Mouse (Mus musculus): ENCODE results near the gene Ankrd13b. TPM values are rescaled to one million over a fixed set of nuclear protein-coding genes. Genes with fewer than 3 reads are reported as not detected.

The Ankrd13b gene
- polyA plus RNA-seq, 1 experiment from 2014 or later = 13.1 TPM

- Histone ChIP-seq H3K9me3 (ENCODE audit: control insufficient read depth, low read length) (no peaks in the 10 kb centered on the region), H3K4me1 (replicated peaks; ENCODE audit: control insufficient read depth, insufficient read depth, low read length) (0 out of 2 replicates have a peak, but pooled peaks cover 2% of the 10 kb centered on the region), H3K9ac (ENCODE audit: low read depth, low read length) (no peak overlapping the region), H3K4me2 (replicated peaks; ENCODE audit: low read depth, low read length) (no peak overlapping the region), H3K36me3 (ENCODE audit: control insufficient read depth, insufficient read depth, low read length) (peaks cover 4% of the 10 kb centered on the region; the same call in 1 of the 2 replicates), H3K27ac (ENCODE audit: low read depth, low read length) (no peak overlapping the region), H3K4me3 (ENCODE audit: low read depth, low read length) (no peak overlapping the region), H3K27me3 (ENCODE audit: control insufficient read depth, insufficient read depth, low read length) (peaks cover 3% of the 10 kb centered on the region; the same call in 1 of the 2 replicates)
- no peak for DNase-seq (ENCODE audit: low spot score)
- no peak for ATAC-seq (ENCODE audit: low FRiP score)
- WGBS = 91% methylated on average over 16 of the region's 16 CpGs
Observed at GRCm38 (mm10) chr11:77472775-77473174, 16.7 kb downstream of the Ankrd13b start.

- H3K4me3 ChIP-seq (ENCODE audit: low read depth, low read length) = no peak overlapping the region
- H3K9ac ChIP-seq (ENCODE audit: low read depth, low read length) = no peak overlapping the region
- no peaks in the 10 kb centered on the region for H3K9me3 ChIP-seq (ENCODE audit: control insufficient read depth, low read length)
- ATAC-seq (ENCODE audit: low FRiP score) (no peak), DNase-seq (ENCODE audit: low spot score) (no peak)
- WGBS = 69% methylated on average over 25 of the region's 29 CpGs
- 0 out of 2 replicates have a peak, but pooled peaks cover 6% of the 10 kb centered on the region for H3K4me1 ChIP-seq (replicated peaks; ENCODE audit: control insufficient read depth, insufficient read depth, low read length)
- peaks cover 4% of the 10 kb centered on the region; the same call in 1 of the 2 replicates for H3K36me3 ChIP-seq (ENCODE audit: control insufficient read depth, insufficient read depth, low read length)
- peaks cover 17% of the 10 kb centered on the region for H3K27me3 ChIP-seq (ENCODE audit: control insufficient read depth, insufficient read depth, low read length)
- no peak overlapping the region for H3K27ac ChIP-seq (ENCODE audit: low read depth, low read length)
- H3K4me2 ChIP-seq (replicated peaks; ENCODE audit: low read depth, low read length) = no peak overlapping the region
Observed at GRCm38 (mm10) chr11:77471407-77471806, 18.1 kb downstream of the Ankrd13b start.

GRCm38 (mm10) chr11:77468397-77468796 is 21.1 kb downstream of the Ankrd13b start:
- DNase-seq (ENCODE audit: low spot score) (no peak), ATAC-seq (ENCODE audit: low FRiP score) (no peak)
- Histone ChIP-seq H3K9me3 (ENCODE audit: control insufficient read depth, low read length) (no peaks in the 10 kb centered on the region), H3K9ac (ENCODE audit: low read depth, low read length) (no peak overlapping the region), H3K27ac (ENCODE audit: low read depth, low read length) (no peak overlapping the region), H3K4me2 (replicated peaks; ENCODE audit: low read depth, low read length) (no peak overlapping the region), H3K36me3 (ENCODE audit: control insufficient read depth, insufficient read depth, low read length) (peaks cover 4% of the 10 kb centered on the region; the same call in 1 of the 2 replicates), H3K27me3 (ENCODE audit: control insufficient read depth, insufficient read depth, low read length) (peaks cover 21% of the 10 kb centered on the region), H3K4me1 (replicated peaks; ENCODE audit: control insufficient read depth, insufficient read depth, low read length) (0 out of 2 replicates have a peak, but pooled peaks cover 6% of the 10 kb centered on the region), H3K4me3 (ENCODE audit: low read depth, low read length) (no peak overlapping the region)
- WGBS = 85% methylated on average over 9 of the region's 9 CpGs

- Histone ChIP-seq H3K9me3 (ENCODE audit: control insufficient read depth, low read length) (no peaks in the 10 kb centered on the region), H3K4me2 (replicated peaks; ENCODE audit: low read depth, low read length) (no peak overlapping the region; the same call in 1 of the 2 replicates), H3K9ac (ENCODE audit: low read depth, low read length) (no peak overlapping the region), H3K4me1 (replicated peaks; ENCODE audit: control insufficient read depth, insufficient read depth, low read length) (0 out of 2 replicates have a peak, but pooled peaks cover 6% of the 10 kb centered on the region), H3K36me3 (ENCODE audit: control insufficient read depth, insufficient read depth, low read length) (peaks cover 4% of the 10 kb centered on the region; the same call in 1 of the 2 replicates), H3K4me3 (ENCODE audit: low read depth, low read length) (no peak overlapping the region), H3K27me3 (ENCODE audit: control insufficient read depth, insufficient read depth, low read length) (peaks cover 25% of the 10 kb centered on the region), H3K27ac (ENCODE audit: low read depth, low read length) (no peak overlapping the region)
- DNase-seq (ENCODE audit: low spot score) = peak; percentile 78
- 15% methylated on average over 17 of the region's 20 CpGs for WGBS
- ATAC-seq (ENCODE audit: low FRiP score) = no peak
Observed at GRCm38 (mm10) chr11:77467784-77468183, 21.7 kb downstream of the Ankrd13b start.

DNA sequence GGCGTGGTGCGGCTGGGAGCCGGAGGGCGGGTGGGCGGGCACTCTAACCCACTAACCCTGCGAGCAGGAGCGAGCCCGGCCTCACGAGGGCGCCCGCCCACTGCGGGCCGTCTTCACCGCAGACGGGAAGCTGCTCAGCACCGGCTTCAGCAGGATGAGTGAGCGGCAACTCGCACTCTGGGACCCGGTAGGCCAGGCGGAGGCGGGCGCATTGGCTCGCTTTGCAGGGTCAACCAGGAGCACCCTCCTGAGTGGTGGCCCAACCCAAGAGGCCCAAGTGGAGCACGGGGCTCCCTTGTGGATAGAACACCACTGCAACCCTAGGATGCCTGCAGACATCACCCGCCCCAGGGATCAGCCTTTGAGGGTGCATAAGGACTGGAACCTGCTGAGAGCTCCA is 22.3 kb downstream of the Ankrd13b start:
- 2% methylated on average over 25 of the region's 25 CpGs for WGBS
- DNase-seq (ENCODE audit: low spot score) = peak; percentile 57
- Histone ChIP-seq H3K4me3 (ENCODE audit: low read depth, low read length) (no peak overlapping the region), H3K36me3 (ENCODE audit: control insufficient read depth, insufficient read depth, low read length) (peaks cover 4% of the 10 kb centered on the region; the same call in 1 of the 2 replicates), H3K9me3 (ENCODE audit: control insufficient read depth, low read length) (no peaks in the 10 kb centered on the region), H3K4me1 (replicated peaks; ENCODE audit: control insufficient read depth, insufficient read depth, low read length) (peaks cover 7% of the 10 kb centered on the region; the same call in 1 of the 2 replicates), H3K4me2 (replicated peaks; ENCODE audit: low read depth, low read length) (no peak overlapping the region), H3K27me3 (ENCODE audit: control insufficient read depth, insufficient read depth, low read length) (peaks cover 29% of the 10 kb centered on the region), H3K9ac (ENCODE audit: low read depth, low read length) (no peak overlapping the region), H3K27ac (ENCODE audit: low read depth, low read length) (no peak overlapping the region)
- ATAC-seq (ENCODE audit: low FRiP score) = peak; percentile 22; the same call in 1 of the 2 replicates

- H3K4me2 ChIP-seq (replicated peaks; ENCODE audit: low read depth, low read length) = no peak overlapping the region
Observed at GRCm38 (mm10) chr11:77466544-77466943, 22.9 kb downstream of the Ankrd13b start.

GRCm38 (mm10) chr11:77465111-77465510 is 24.4 kb downstream of the Ankrd13b start:
- H3K36me3 ChIP-seq (ENCODE audit: control insufficient read depth, insufficient read depth, low read length) = no peaks in the 10 kb centered on the region
- ATAC-seq (ENCODE audit: low FRiP score) (no peak), DNase-seq (ENCODE audit: low spot score) (no peak)
- peaks cover 7% of the 10 kb centered on the region; the same call in 1 of the 2 replicates for H3K4me1 ChIP-seq (replicated peaks; ENCODE audit: control insufficient read depth, insufficient read depth, low read length)
- no peak overlapping the region for H3K27ac ChIP-seq (ENCODE audit: low read depth, low read length)
- H3K9ac ChIP-seq (ENCODE audit: low read depth, low read length) = no peak overlapping the region
- no peak overlapping the region for H3K4me2 ChIP-seq (replicated peaks; ENCODE audit: low read depth, low read length)
- peaks cover 37% of the 10 kb centered on the region for H3K27me3 ChIP-seq (ENCODE audit: control insufficient read depth, insufficient read depth, low read length)
- H3K9me3 ChIP-seq (ENCODE audit: control insufficient read depth, low read length) = no peaks in the 10 kb centered on the region
- WGBS = 49% methylated on average over 3 of the region's 3 CpGs
- no peak overlapping the region for H3K4me3 ChIP-seq (ENCODE audit: low read depth, low read length)

More at GRCm38 (mm10) chr11:77466544-77466943, 22.9 kb downstream of the Ankrd13b start:
- no peak overlapping the region for H3K4me3 ChIP-seq (ENCODE audit: low read depth, low read length)
- DNase-seq (ENCODE audit: low spot score) = no peak
- WGBS = 36% methylated on average over 9 of the region's 9 CpGs
- H3K36me3 ChIP-seq (ENCODE audit: control insufficient read depth, insufficient read depth, low read length) = peaks cover 1% of the 10 kb centered on the region; the same call in 1 of the 2 replicates
- no peak for ATAC-seq (ENCODE audit: low FRiP score)
- no peaks in the 10 kb centered on the region for H3K9me3 ChIP-seq (ENCODE audit: control insufficient read depth, low read length)
- no peak overlapping the region for H3K27ac ChIP-seq (ENCODE audit: low read depth, low read length)
- peaks cover 32% of the 10 kb centered on the region for H3K27me3 ChIP-seq (ENCODE audit: control insufficient read depth, insufficient read depth, low read length)
- no peak overlapping the region for H3K9ac ChIP-seq (ENCODE audit: low read depth, low read length)
- H3K4me1 ChIP-seq (replicated peaks; ENCODE audit: control insufficient read depth, insufficient read depth, low read length) = peaks cover 7% of the 10 kb centered on the region; the same call in 1 of the 2 replicates

- ATAC-seq (ENCODE audit: low FRiP score) (no peak), DNase-seq (ENCODE audit: low spot score) (no peak)
- Histone ChIP-seq H3K9ac (ENCODE audit: low read depth, low read length) (no peak overlapping the region), H3K9me3 (ENCODE audit: control insufficient read depth, low read length) (no peaks in the 10 kb centered on the region), H3K36me3 (ENCODE audit: control insufficient read depth, insufficient read depth, low read length) (no peaks in the 10 kb centered on the region), H3K4me2 (replicated peaks; ENCODE audit: low read depth, low read length) (no peak overlapping the region), H3K4me1 (replicated peaks; ENCODE audit: control insufficient read depth, insufficient read depth, low read length) (peaks cover 7% of the 10 kb centered on the region; the same call in 1 of the 2 replicates), H3K4me3 (ENCODE audit: low read depth, low read length) (no peak overlapping the region), H3K27me3 (ENCODE audit: control insufficient read depth, insufficient read depth, low read length) (peaks cover 37% of the 10 kb centered on the region), H3K27ac (ENCODE audit: low read depth, low read length) (no peak overlapping the region)
- 64% methylated on average over 4 of the region's 4 CpGs for WGBS
Observed at GRCm38 (mm10) chr11:77464684-77465083, 24.8 kb downstream of the Ankrd13b start.

DNA sequence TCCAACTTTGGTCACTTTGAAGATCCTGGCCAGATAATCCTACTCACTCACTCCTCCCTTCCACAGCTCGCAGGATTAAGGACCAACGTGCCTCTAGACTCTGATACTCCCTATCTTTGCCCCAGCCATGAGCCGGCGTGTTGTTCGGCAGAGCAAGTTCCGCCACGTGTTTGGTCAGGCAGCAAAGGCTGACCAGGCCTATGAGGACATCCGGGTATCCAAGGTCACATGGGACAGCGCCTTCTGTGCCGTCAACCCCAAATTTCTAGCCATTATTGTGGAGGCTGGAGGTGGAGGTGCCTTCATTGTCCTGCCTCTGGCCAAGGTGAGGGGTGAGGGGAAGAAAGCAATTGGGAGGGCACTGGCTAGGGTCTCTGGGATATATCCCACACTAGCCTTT is 25.7 kb downstream of the Ankrd13b start:
- no peaks in the 10 kb centered on the region for H3K36me3 ChIP-seq (ENCODE audit: control insufficient read depth, insufficient read depth, low read length)
- 74% methylated on average over 10 of the region's 10 CpGs for WGBS
- H3K4me2 ChIP-seq (replicated peaks; ENCODE audit: low read depth, low read length) = no peak overlapping the region
- H3K4me1 ChIP-seq (replicated peaks; ENCODE audit: control insufficient read depth, insufficient read depth, low read length) = peaks cover 7% of the 10 kb centered on the region; the same call in 1 of the 2 replicates
- DNase-seq (ENCODE audit: low spot score) = no peak
- no peak for ATAC-seq (ENCODE audit: low FRiP score)
- H3K27ac ChIP-seq (ENCODE audit: low read depth, low read length) = no peak overlapping the region
- H3K9me3 ChIP-seq (ENCODE audit: control insufficient read depth, low read length) = no peaks in the 10 kb centered on the region
- H3K9ac ChIP-seq (ENCODE audit: low read depth, low read length) = no peak overlapping the region
- peaks cover 37% of the 10 kb centered on the region for H3K27me3 ChIP-seq (ENCODE audit: control insufficient read depth, insufficient read depth, low read length)
- no peak overlapping the region for H3K4me3 ChIP-seq (ENCODE audit: low read depth, low read length)
